Mouse (Mus musculus): ENCODE results near the gene Pigu.
A peak's percentile ranks its signal among the peaks of the same experiment; 100 is the strongest.

DNA sequence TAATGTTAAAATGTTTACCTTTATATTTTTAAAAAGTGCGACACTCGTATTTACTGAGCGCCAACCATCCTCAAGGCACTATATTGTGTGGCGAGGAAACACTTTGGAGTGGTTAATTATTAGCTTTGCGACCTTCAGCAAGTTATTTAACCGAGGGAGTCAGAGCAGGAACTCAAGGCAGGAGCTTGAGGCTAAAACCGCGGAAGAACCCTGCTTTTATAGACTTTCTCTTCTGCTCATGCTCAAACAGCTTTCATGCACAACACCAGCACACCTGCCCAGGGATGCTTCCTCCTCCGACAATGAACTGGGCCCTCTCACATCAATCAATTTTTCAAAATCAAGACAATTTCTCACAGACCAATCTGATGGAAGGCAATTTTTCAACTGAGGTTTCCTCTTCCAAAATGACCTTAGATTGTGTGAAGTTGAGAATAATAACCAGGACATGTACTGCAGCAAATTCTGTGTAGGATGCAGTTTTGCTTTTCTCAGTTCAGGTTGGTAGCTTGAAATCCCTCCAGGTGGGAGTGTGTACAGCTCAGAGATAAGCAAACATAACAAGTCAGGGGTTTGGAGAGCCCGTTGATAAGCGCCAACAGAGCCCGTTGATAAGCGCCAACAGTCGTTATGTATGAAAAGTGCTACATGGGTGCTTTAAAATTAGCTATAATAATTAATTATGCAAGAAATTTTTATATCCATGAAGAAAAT lies 613 bp upstream of the Pigu start:
- TF ChIP-seq CTCF (IDR thresholded peaks at IDR 0.05; ENCODE audit: low read depth, low read length) (no peak), POLR2A (IDR thresholded peaks at IDR 0.05; ENCODE audit: extremely low read depth, insufficient read depth, low read length) (peak; percentile 73; the same call in 1 of the 2 replicates)
